Mouse (Mus musculus) layer of hippocampus, adult 8-10 months (tissue): ENCODE data around the gene Fbxo6. TPM values are rescaled to one million over a fixed set of nuclear protein-coding genes. Genes with fewer than 3 reads are reported as not detected.

Experiments used
- microRNA-seq, 2 experiments: library from miRNA; unstranded; fragments of <30 nt; microRNA quantifications; one replicate each; pipeline ENCODE4 v1.2.0; 2022
- total RNA-seq, 4 experiments: library from RNA; stranded (reverse); gene quantifications; 2 replicates each; pipeline ENCODE4 v1.2.4; 2022

Fbxo6 gene
- total RNA-seq, 4 experiments from 2014 or later: 29.4 to 34.0 (median 31.1) TPM

Small RNA genes within 50 kb of the gene (microRNA-seq; reads per million reads assigned to microRNA genes)
- gene Mir7022: 0 to 0.25 reads per million in 2 experiments

Other genes starting within 250 kb of the Fbxo6 start
- gene Mfn2, start 247.4 kb downstream of the Fbxo6 start, total RNA-seq: 100 to 1,000 TPM; 190 to 210 (median 200) TPM
- 10 to 100 TPM; 19.4 to 21.5 (median 20.9) TPM for gene Plod1, start 215.4 kb downstream of the Fbxo6 start, total RNA-seq
- 10 to 100 TPM; 26.0 to 30.2 (median 28.1) TPM for gene 2510039O18Rik, start 211.2 kb downstream of the Fbxo6 start, total RNA-seq
- not detected for gene Nppb, start 166.4 kb downstream of the Fbxo6 start, total RNA-seq
- gene Nppa, start 151.4 kb downstream of the Fbxo6 start, total RNA-seq: under 1 TPM in 2 of 4 experiments, not detected in 2; 0.39 to 0.66 TPM
- 10 to 100 TPM; 81.7 to 89.6 (median 84.8) TPM for gene Clcn6, start 113.3 kb downstream of the Fbxo6 start, total RNA-seq
- 10 to 100 TPM; 32.7 to 41.0 (median 38.5) TPM for gene Mthfr, start 113.1 kb downstream of the Fbxo6 start, total RNA-seq
- 10 to 100 TPM in 2 of 4 experiments, 1 to 10 TPM in 2; 7.0 to 12.8 (median 9.1) TPM for gene Agtrap, start 64.1 kb downstream of the Fbxo6 start, total RNA-seq
- 10 to 100 TPM; 12.5 to 17.7 (median 15.6) TPM for gene Mad2l2, start 21.8 kb downstream of the Fbxo6 start, total RNA-seq
- under 1 TPM; 0.23 to 0.37 (median 0.26) TPM for gene Draxin, start 21.4 kb downstream of the Fbxo6 start, total RNA-seq
- 100 to 1,000 TPM; 136 to 157 (median 147) TPM for gene Fbxo44, start 8.3 kb upstream of the Fbxo6 start, total RNA-seq
- gene Fbxo2, start 8.5 kb upstream of the Fbxo6 start, total RNA-seq: 100 to 1,000 TPM; 112 to 133 (median 119) TPM
- 10 to 100 TPM; 27.2 to 39.2 (median 31.9) TPM for gene Disp3, start 135.8 kb upstream of the Fbxo6 start, total RNA-seq